Mouse (Mus musculus) layer of hippocampus, adult 2 months (tissue): ENCODE data around the gene Lifr. TPM values are rescaled to one million over a fixed set of nuclear protein-coding genes. Genes with fewer than 3 reads are reported as not detected.

ENCODE experiments used
- DNase-seq, 2 experiments: peaks; one replicate each; pipeline ENCODE4 v3.0.0; 2022; ENCODE audit warnings: low spot score in 2 of 2
- H3K27ac ChIP-seq: fragments of 200-600 bp; 2 replicates; pipeline ENCODE4 v1.8.1; 2022
- H3K4me3 ChIP-seq: fragments of 200-600 bp; 2 replicates; pipeline ENCODE4 v1.8.1; 2022; ENCODE audit warnings: mild to moderate bottlenecking
- CTCF ChIP-seq: fragments of 200-600 bp; conservative IDR thresholded peaks from 2 replicates; pipeline ENCODE4 v1.8.1; 2022; ENCODE audit warnings: antibody characterized with exemption, mild to moderate bottlenecking, moderate library complexity
- total RNA-seq, 2 experiments: library from RNA; stranded (reverse); gene quantifications; 2 replicates each; pipeline ENCODE4 v1.2.3; 2021

The Lifr gene
- total RNA-seq, 2 experiments from 2014 or later, result 51.3 to 52.9 TPM

- Histone ChIP-seq H3K27ac (no peak overlapping the region), H3K4me3 (no peak overlapping the region)
- DNase-seq, result no peak
- no peak for TF ChIP-seq CTCF
These were observed 25.4 kb upstream of the Lifr start for GRCm38 (mm10) chr15:7064992-7065523.

DNA sequence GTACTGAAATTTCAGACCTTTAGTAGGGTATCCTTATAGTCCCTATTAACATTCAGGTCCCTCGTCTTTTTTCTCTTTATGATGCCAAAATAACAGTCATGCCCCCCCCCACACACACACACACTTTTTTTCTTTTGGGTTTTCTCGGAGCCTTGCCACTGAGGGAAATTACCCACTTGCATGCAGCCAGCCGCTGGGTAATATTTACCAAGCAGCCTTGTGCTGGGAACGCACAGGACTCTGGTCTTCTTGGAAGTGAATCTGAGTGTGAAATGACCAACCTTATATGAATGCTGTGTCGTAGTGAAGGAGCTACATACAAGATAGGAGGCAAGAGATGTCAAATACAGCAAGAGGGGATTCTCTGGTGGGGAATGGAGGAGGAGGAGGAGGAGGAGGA, 24.8 kb upstream of the Lifr start:
- H3K27ac ChIP-seq, result no peak overlapping the region
- no peak for TF ChIP-seq CTCF
- DNase-seq, result no peak
- no peak overlapping the region for H3K4me3 ChIP-seq

GRCm38 (mm10) chr15:7066752-7067151, 23.7 kb upstream of the Lifr start:
- Histone ChIP-seq H3K27ac (no peak overlapping the region), H3K4me3 (no peak overlapping the region)
- DNase-seq, result no peak
- no peak for TF ChIP-seq CTCF

DNA sequence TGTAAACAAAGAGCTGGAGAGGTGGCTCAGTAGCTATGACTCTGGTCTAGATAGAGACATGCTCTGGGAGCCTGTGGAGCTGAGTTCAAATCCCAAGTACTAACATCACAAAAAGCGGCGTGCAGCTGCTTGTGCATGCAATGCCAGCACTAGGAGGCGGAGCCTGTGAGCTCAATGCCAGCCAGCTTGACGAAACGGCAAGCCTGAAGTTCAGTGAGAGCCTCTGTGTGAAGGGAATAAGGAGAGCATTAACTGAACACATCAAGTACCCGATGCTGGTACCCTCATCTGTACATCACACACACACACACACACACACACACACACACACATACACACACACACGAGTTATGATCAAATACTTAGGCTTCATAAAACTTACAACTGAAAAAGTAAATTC, 21.0 kb upstream of the Lifr start:
- TF ChIP-seq CTCF, result no peak
- Histone ChIP-seq H3K27ac (no peak overlapping the region), H3K4me3 (no peak overlapping the region)
- DNase-seq, result no peak

DNA sequence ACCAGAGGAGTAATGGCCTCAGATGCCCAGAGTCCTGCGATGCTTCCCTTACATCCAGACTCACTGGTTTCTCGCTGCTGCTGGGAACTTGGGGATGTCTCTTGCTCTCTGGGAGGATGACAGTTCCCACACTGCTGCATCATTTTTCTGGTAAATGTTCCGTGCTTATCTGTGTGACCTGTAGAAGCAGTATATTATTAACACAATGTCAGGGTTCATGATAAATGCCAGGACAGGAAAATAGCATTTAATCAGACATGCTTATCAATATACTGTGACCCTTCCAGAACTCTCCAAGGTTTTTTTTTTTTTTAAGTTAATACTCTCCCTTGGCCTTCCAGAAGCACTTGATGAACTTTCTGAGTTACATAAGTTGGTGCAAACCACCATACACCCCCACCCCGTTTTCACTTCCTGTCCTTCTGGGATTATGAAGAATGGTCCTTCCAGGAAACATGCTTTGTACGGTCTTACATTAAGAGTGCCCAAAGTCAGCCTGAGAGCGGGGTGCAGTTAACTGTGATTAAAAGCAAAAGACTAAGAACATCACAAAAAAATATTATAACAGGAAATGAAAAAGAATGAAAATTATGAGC, 20.1 kb upstream of the Lifr start:
- Histone ChIP-seq H3K4me3 (no peak overlapping the region), H3K27ac (no peak overlapping the region)
- no peak for DNase-seq
- TF ChIP-seq CTCF, result no peak

- Histone ChIP-seq H3K27ac (no peak overlapping the region), H3K4me3 (no peak overlapping the region)
- no peak for DNase-seq
- no peak for TF ChIP-seq CTCF
These were observed 17.1 kb upstream of the Lifr start for GRCm38 (mm10) chr15:7073269-7073668.

GRCm38 (mm10) chr15:7075185-7075584, 15.2 kb upstream of the Lifr start:
- peak in 1 of 2 experiments; percentile 16 for DNase-seq
- TF ChIP-seq CTCF, result no peak
- no peak overlapping the region for H3K27ac ChIP-seq
- no peak overlapping the region for H3K4me3 ChIP-seq

- Histone ChIP-seq H3K27ac (no peak overlapping the region), H3K4me3 (no peak overlapping the region)
- no peak for TF ChIP-seq CTCF
- DNase-seq, result no peak
These were observed 12.1 kb upstream of the Lifr start for GRCm38 (mm10) chr15:7078356-7078755.

GRCm38 (mm10) chr15:7079631-7080337, 10.6 kb upstream of the Lifr start:
- H3K4me3 ChIP-seq, result no peak overlapping the region
- no peak for TF ChIP-seq CTCF

GRCm38 (mm10) chr15:7080916-7081626, 9.3 kb upstream of the Lifr start:
- H3K4me3 ChIP-seq, result no peak overlapping the region
- no peak for DNase-seq
- no peak for TF ChIP-seq CTCF
- H3K27ac ChIP-seq, result no peak overlapping the region

More at GRCm38 (mm10) chr15:7079631-7080337, 10.6 kb upstream of the Lifr start:
- no peak for DNase-seq
- no peak overlapping the region for H3K27ac ChIP-seq

GRCm38 (mm10) chr15:7081795-7082194, 8.6 kb upstream of the Lifr start:
- DNase-seq, result no peak
- no peak for TF ChIP-seq CTCF
- no peak overlapping the region for H3K4me3 ChIP-seq

GRCm38 (mm10) chr15:7082901-7083300, 7.5 kb upstream of the Lifr start:
- no peak overlapping the region for H3K4me3 ChIP-seq
- DNase-seq, result no peak
- no peak overlapping the region for H3K27ac ChIP-seq
- no peak for TF ChIP-seq CTCF

More at GRCm38 (mm10) chr15:7081795-7082194, 8.6 kb upstream of the Lifr start:
- no peak overlapping the region for H3K27ac ChIP-seq
